Mouse (Mus musculus): ENCODE results near the gene Fes.

GRCm38 (mm10) chr7:80418036-80418435 is 30.3 kb upstream of the Fes start:
- no peak for TF ChIP-seq CTCF (IDR thresholded peaks at IDR 0.05; ENCODE audit: extremely low read depth, insufficient read depth, insufficient read length, insufficient replicate concordance)
- TF ChIP-seq POLR2A (IDR thresholded peaks at IDR 0.05; ENCODE audit: low read depth, low read length): no peak

All from spleen, adult 2 months (tissue).